Mouse (Mus musculus) limb, embryonic 11.5 days (tissue): ENCODE data around the gene Pole2. TPM values are rescaled to one million over a fixed set of nuclear protein-coding genes. Genes with fewer than 3 reads are reported as not detected.

Experiments used
- ATAC-seq: fragments of 200-750 bp; cut with Nextera tagmentation; 2 replicates; pipeline ENCODE4 v1.8.0; 2017; ENCODE audit warnings: low read depth; ENCODE audit not compliant: insufficient number of reproducible peaks, low FRiP score, low TSS enrichment
- DNase-seq: peaks from one replicate; pipeline ENCODE4 v3.0.0-alpha.2; 2015; ENCODE audit warnings: low spot score
- H3K27ac ChIP-seq: fragments of 300-500 bp; sonication (generic); replicated peaks from 2 replicates; pipeline ENCODE4 v1.5.1; 2014; ENCODE audit warnings: low read depth, mild to moderate bottlenecking, low read length
- H3K27me3 ChIP-seq: fragments of 300-500 bp; sonication (generic); 2 replicates; pipeline ENCODE4 v1.6.1; 2014; ENCODE audit warnings: mild to moderate bottlenecking, low read length, mixed read lengths; ENCODE audit not compliant: control insufficient read depth, insufficient read depth
- H3K36me3 ChIP-seq: fragments of 300-500 bp; sonication (generic); 2 replicates; pipeline ENCODE4 v1.6.1; 2014; ENCODE audit warnings: mild to moderate bottlenecking, low read length, moderate library complexity, mixed read lengths; ENCODE audit not compliant: control insufficient read depth, insufficient read depth
- H3K4me1 ChIP-seq: fragments of 300-500 bp; sonication (generic); 2 replicates; pipeline ENCODE4 v1.6.1; 2014; ENCODE audit warnings: low read length, mixed read lengths; ENCODE audit not compliant: control insufficient read depth, insufficient read depth
- H3K4me2 ChIP-seq: fragments of 300-500 bp; sonication (generic); 2 replicates; pipeline ENCODE4 v1.6.1; 2014; ENCODE audit warnings: low read depth, mild to moderate bottlenecking, moderate library complexity; ENCODE audit not compliant: severe bottlenecking
- H3K4me3 ChIP-seq: fragments of 300-500 bp; sonication (generic); 2 replicates; pipeline ENCODE4 v1.5.1; 2014; ENCODE audit warnings: low read depth, low read length
- H3K9ac ChIP-seq: fragments of 300-500 bp; sonication (generic); 2 replicates; pipeline ENCODE4 v1.6.1; 2014; ENCODE audit warnings: mild to moderate bottlenecking, low read length
- H3K9me3 ChIP-seq: fragments of 300-500 bp; sonication (generic); 2 replicates; pipeline ENCODE4 v1.6.1; 2016; ENCODE audit warnings: low read length; ENCODE audit not compliant: control insufficient read depth
- WGBS: fragments of 180-500 bp; shearing (Covaris S2); extraction: QIAGEN DNeasy Blood & Tissue Kit; methylation state at CpG from one replicate; pipeline ENCODE4 v1.1.7; 2014; 5-methylcytosine and 5-hydroxymethylcytosine counted together
- polyA plus RNA-seq: library from polyadenylated mRNA; unstranded; fragments of >200 nt; fragmentation: Nextera tagmentation; extraction: Ambion mirVana; gene quantifications from 2 replicates; pipeline ENCODE4 v1.2.1, GENCODE M21; 2014

Pole2 gene
- polyA plus RNA-seq, 1 experiment from 2014 or later = 32.7 TPM

- no peaks in the 10 kb centered on the region for H3K9me3 ChIP-seq
- H3K4me2 ChIP-seq = no peak overlapping the region
- ATAC-seq (no peak), DNase-seq (no peak)
- no peak overlapping the region for H3K4me3 ChIP-seq
- no peak overlapping the region for H3K27ac ChIP-seq
- H3K9ac ChIP-seq = no peak overlapping the region
- H3K27me3 ChIP-seq = no peaks in the 10 kb centered on the region
- 94% methylated on average over 5 of the region's 5 CpGs for WGBS
- peaks cover 4% of the 10 kb centered on the region; the same call in 1 of the 2 replicates for H3K4me1 ChIP-seq
- H3K36me3 ChIP-seq = peaks cover 10% of the 10 kb centered on the region
Measured at GRCm38 (mm10) chr12:69191396-69191795, 36.6 kb downstream of the Pole2 start.

- Histone ChIP-seq H3K4me2 (no peak overlapping the region), H3K9ac (no peak overlapping the region), H3K4me3 (no peak overlapping the region), H3K4me1 (peaks cover under 1% of the 10 kb centered on the region; the same call in 1 of the 2 replicates), H3K27me3 (no peaks in the 10 kb centered on the region), H3K27ac (no peak overlapping the region), H3K9me3 (no peaks in the 10 kb centered on the region), H3K36me3 (peaks cover 10% of the 10 kb centered on the region)
- DNase-seq = no peak
- WGBS = 92% methylated on average over 1 of the region's 1 CpGs
- ATAC-seq = no peak
Measured at GRCm38 (mm10) chr12:69190522-69190921, 37.5 kb downstream of the Pole2 start.

- Histone ChIP-seq H3K4me2 (no peak overlapping the region), H3K4me1 (peaks cover 5% of the 10 kb centered on the region), H3K9me3 (no peaks in the 10 kb centered on the region), H3K27ac (no peak overlapping the region), H3K9ac (no peak overlapping the region), H3K36me3 (peaks cover 10% of the 10 kb centered on the region), H3K4me3 (no peak overlapping the region), H3K27me3 (no peaks in the 10 kb centered on the region)
- no peak for ATAC-seq
- WGBS = 93% methylated on average over 9 of the region's 9 CpGs
- DNase-seq = no peak
Measured at GRCm38 (mm10) chr12:69190074-69190473, 37.9 kb downstream of the Pole2 start.

- Histone ChIP-seq H3K36me3 (peaks cover 10% of the 10 kb centered on the region), H3K27me3 (no peaks in the 10 kb centered on the region), H3K4me1 (peaks cover 7% of the 10 kb centered on the region), H3K9me3 (no peaks in the 10 kb centered on the region), H3K9ac (no peak overlapping the region), H3K4me3 (no peak overlapping the region), H3K4me2 (no peak overlapping the region), H3K27ac (no peak overlapping the region)
- WGBS = 79% methylated on average over 5 of the region's 5 CpGs
- ATAC-seq = no peak
- DNase-seq = no peak
Measured at GRCm38 (mm10) chr12:69186811-69187471, 41.1 kb downstream of the Pole2 start.

GRCm38 (mm10) chr12:69185371-69185770, 42.6 kb downstream of the Pole2 start:
- H3K4me3 ChIP-seq = peak overlapping the region; percentile 93
- peak overlapping the region; percentile 94 for H3K4me2 ChIP-seq
- peaks cover 7% of the 10 kb centered on the region for H3K36me3 ChIP-seq
- WGBS = 81% methylated on average over 7 of the region's 7 CpGs
- peaks cover 7% of the 10 kb centered on the region for H3K4me1 ChIP-seq
- no peaks in the 10 kb centered on the region for H3K9me3 ChIP-seq
- no peak for DNase-seq
- H3K27me3 ChIP-seq = no peaks in the 10 kb centered on the region
- no peak overlapping the region for H3K27ac ChIP-seq
- peak overlapping the region; percentile 89; the same call in 1 of the 2 replicates for H3K9ac ChIP-seq
- no peak for ATAC-seq

- WGBS = 3% methylated on average over 75 of the region's 86 CpGs
- Histone ChIP-seq H3K4me1 (peaks cover 7% of the 10 kb centered on the region), H3K4me2 (peak overlapping the region; percentile 94), H3K9me3 (no peaks in the 10 kb centered on the region), H3K4me3 (peak overlapping the region; percentile 93), H3K9ac (peak overlapping the region; percentile 89), H3K27ac (peak overlapping the region; percentile 73), H3K36me3 (peaks cover 2% of the 10 kb centered on the region), H3K27me3 (no peaks in the 10 kb centered on the region)
- ATAC-seq (peak; percentile 64), DNase-seq (peak; percentile 64)
Measured at GRCm38 (mm10) chr12:69184342-69185295, 43.4 kb downstream of the Pole2 start.

GRCm38 (mm10) chr12:69183583-69184308, 44.2 kb downstream of the Pole2 start, which contains the start of the genes Rpl36al and Mgat2:
Gene Rpl36al (minus strand): TSS chr12:69184083.
Gene Mgat2 (plus strand): TSS chr12:69184157.
- H3K36me3 ChIP-seq = peaks cover 2% of the 10 kb centered on the region
- H3K4me1 ChIP-seq = peaks cover 7% of the 10 kb centered on the region
- peak within 1 kb of the TSS; percentile 94 for H3K4me2 ChIP-seq
- WGBS = under 1% methylated on average over 79 of the region's 84 CpGs
- ATAC-seq (peak; percentile 99), DNase-seq (peak; percentile 98)
- no peaks in the 10 kb centered on the region for H3K9me3 ChIP-seq
- H3K4me3 ChIP-seq = peak within 1 kb of the TSS; percentile 93
- peak within 1 kb of the TSS; percentile 89 for H3K9ac ChIP-seq
- peak within 1 kb of the TSS; percentile 73 for H3K27ac ChIP-seq
- H3K27me3 ChIP-seq = no peaks in the 10 kb centered on the region

GRCm38 (mm10) chr12:69181800-69182199, 46.2 kb downstream of the Pole2 start:
- H3K4me2 ChIP-seq = no peak overlapping the region
- H3K9ac ChIP-seq = no peak overlapping the region
- no peaks in the 10 kb centered on the region for H3K27me3 ChIP-seq
- H3K4me1 ChIP-seq = peaks cover 7% of the 10 kb centered on the region
- no peak overlapping the region for H3K4me3 ChIP-seq
- 89% methylated on average over 4 of the region's 4 CpGs for WGBS
- ATAC-seq (no peak), DNase-seq (no peak)
- H3K27ac ChIP-seq = no peak overlapping the region
- H3K9me3 ChIP-seq = no peaks in the 10 kb centered on the region
- H3K36me3 ChIP-seq = no peaks in the 10 kb centered on the region; the same call in 1 of the 2 replicates
